Mouse (Mus musculus) spleen, adult 2 months (tissue): ENCODE data around the gene Zfp94.

Experiments
- CTCF ChIP-seq: fragments of 200-500 bp; IDR thresholded peaks from 2 replicates; pipeline ENCODE4 v1.5.1; 2011; ENCODE audit warnings: mild to moderate bottlenecking, inconsistent platforms; ENCODE audit not compliant: insufficient read depth, insufficient read length, insufficient replicate concordance; ENCODE audit errors: extremely low read depth
- POLR2A ChIP-seq: fragments of 200-500 bp; IDR thresholded peaks from 2 replicates; pipeline ENCODE4 v1.6.1; 2011; ENCODE audit warnings: low read depth, low read length, inconsistent platforms

DNA sequence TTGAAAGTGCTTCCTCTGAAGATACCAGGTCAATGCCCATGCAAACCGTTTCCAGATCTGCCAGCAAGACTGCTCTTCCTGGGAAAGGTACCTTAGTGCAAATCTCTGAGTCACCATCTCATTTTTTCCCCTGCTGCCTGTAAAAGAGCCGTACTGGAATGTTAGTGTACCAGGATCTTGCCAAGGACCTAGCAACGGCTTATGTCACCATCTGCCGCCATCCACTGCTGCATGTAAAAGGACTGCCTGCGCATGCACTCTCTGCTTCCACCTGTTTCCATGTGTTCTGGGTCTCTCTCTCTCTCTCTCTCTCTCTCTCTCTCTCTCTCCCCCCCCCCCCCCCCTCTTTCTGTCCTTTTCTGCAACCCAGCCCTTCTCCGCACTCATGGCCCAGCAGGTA is 28.0 kb downstream of the Zfp94 start:
- TF ChIP-seq CTCF (no peak), POLR2A (no peak)
